Mouse (Mus musculus): ENCODE measurements at regions not wholly inside any gene's neighbourhood (a gene's known extent, or its start where the extent isn't known, plus 50 kb on each side); places are given as distances from the start of the nearest gene placed in this dataset.

DNA sequence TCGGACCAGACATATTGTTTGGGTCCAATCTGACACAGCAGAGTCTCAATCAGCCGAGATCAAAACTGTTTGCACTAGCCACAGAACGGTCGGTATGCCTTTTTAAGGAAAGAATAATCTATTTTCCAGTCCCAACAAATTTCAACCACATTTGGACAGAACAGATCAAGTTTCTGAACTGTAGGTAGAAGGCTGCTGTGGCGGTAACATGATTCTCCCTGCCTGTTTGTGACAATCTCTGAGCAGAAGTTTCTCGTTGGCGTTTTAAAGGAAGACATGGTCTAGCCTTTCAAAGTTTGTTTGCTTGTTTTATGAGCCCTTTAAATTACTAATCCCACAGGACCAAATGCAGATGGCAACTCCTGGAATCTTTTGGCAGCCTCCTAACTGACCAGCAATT is 339.6 kb downstream of the Slc4a3 start:
- intact Hi-C loops (cut with DNase I): no loop called here
- DNase-seq: no peak

DNA sequence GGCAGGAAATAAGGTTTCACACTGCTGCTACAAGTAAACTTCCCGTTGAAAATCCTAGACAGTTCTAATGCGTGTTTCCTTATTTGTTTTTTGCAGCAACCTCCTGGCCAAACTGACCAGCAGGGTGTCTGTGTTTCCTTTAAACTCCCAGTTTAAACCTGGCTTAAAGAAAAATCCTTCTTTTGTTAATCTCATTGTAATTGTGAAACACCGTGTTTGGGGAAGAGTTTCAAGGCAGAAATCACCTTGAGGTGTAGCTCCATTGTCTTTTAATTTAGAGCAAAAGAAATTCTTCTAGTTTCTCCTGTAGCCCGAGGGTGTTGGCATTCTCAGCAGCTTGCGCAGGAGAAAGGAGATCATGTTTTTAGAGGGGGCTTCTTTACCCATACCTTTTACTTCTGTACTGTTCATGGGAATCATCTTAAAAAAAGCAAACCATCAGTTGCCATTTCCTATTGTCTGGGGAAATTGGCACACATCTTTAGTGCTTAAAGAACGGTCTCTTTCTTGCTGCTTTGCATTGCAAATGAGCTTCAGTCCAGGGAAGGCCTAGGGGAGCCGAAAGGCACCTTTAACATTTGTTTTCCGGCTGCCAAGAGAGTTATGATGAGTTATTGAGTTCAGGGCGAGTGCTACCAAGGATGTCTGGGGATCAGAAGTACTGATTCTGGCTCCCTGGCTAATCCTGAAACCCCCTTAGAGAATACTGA is 342.6 kb downstream of the Slc4a3 start:
- no peak for DNase-seq
- intact Hi-C loops (cut with DNase I): no loop called here

GRCm38 (mm10) chr1:75889847-75890591 is 344.0 kb downstream of the Slc4a3 start:
- DNase-seq: no peak
- intact Hi-C loops (cut with DNase I): no loop called here

GRCm38 (mm10) chr1:75890636-75891276 is 344.7 kb downstream of the Slc4a3 start:
- DNase-seq: no peak
- intact Hi-C loops (cut with DNase I): no loop called here

- intact Hi-C loops (cut with DNase I): no loop called here
- DNase-seq: no peak
Observed at GRCm38 (mm10) chr1:75895550-75895949, 349.5 kb downstream of the Slc4a3 start.

- intact Hi-C loops (cut with DNase I): no loop called here
- DNase-seq: no peak
Observed at GRCm38 (mm10) chr1:75901146-75901545, 355.1 kb downstream of the Slc4a3 start.

GRCm38 (mm10) chr1:75905699-75906470 is 359.8 kb downstream of the Slc4a3 start:
- no peak for DNase-seq
- intact Hi-C loops (cut with DNase I): no loop called here

GRCm38 (mm10) chr1:75915311-75915710 is 369.2 kb downstream of the Slc4a3 start:
- intact Hi-C loops (cut with DNase I): no loop called here
- DNase-seq: no peak

DNA sequence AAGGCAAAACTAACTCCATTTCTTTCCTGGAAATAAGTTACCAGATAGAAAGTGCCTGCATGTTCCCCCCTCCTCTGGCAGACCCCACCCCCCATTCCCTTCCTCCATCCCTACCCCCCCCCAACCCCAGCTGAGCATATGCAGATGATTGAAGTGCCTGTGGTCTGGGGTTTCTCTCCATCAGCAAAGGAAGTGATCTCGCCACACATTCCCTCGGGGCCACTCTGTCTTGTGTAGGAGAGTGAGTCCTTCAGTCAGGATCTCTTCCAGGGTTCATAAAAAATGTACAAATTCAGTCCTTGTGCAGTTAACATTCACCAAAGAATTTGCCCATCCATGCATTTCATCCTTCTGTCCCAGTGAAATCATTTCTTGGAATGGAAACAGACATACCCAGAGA is 370.1 kb downstream of the Slc4a3 start:
- intact Hi-C loops (cut with DNase I): no loop called here
- no peak for DNase-seq

- DNase-seq: no peak
- intact Hi-C loops (cut with DNase I): no loop called here
Observed at GRCm38 (mm10) chr1:75919134-75919533, 373.1 kb downstream of the Slc4a3 start.

- intact Hi-C loops (cut with DNase I): loop anchor here (2.0 to 10.0 kb wide), 4 partner anchors 72 to 1592 kb away; no protein-coding TSS in a partner anchor
- no peak for DNase-seq
Observed at GRCm38 (mm10) chr1:75925046-75925445, 379.0 kb downstream of the Slc4a3 start.

- intact Hi-C loops (cut with DNase I): loop anchor here (2.0 to 10.0 kb wide), 4 partner anchors 71 to 1591 kb away; no protein-coding TSS in a partner anchor
- DNase-seq: peak; percentile 87 to 93
Observed at GRCm38 (mm10) chr1:75925802-75926201, 379.7 kb downstream of the Slc4a3 start.

DNA sequence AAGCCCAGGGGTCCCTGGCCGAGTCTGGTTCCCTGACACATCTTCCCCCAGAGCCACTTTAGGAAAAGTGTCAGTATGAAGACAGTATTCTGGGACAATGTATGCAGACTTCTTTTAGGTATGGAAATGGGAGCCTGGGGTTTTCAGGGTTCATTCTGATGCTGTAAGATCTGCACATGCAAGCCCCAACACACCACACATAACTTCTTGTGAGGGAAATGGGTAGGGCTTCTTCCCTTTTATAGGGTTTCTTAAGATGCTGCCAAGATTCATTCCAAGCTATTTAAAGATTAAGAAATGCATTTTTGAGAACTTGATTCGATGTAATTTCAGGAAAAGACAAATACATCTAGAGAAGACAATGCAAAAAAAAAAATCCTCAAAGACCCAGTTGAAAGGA is 385.8 kb downstream of the Slc4a3 start:
- intact Hi-C loops (cut with DNase I): loop anchor here (2.0 to 10.0 kb wide), 3 partner anchors 107 to 1013 kb away; no protein-coding TSS in a partner anchor
- no peak for DNase-seq

DNA sequence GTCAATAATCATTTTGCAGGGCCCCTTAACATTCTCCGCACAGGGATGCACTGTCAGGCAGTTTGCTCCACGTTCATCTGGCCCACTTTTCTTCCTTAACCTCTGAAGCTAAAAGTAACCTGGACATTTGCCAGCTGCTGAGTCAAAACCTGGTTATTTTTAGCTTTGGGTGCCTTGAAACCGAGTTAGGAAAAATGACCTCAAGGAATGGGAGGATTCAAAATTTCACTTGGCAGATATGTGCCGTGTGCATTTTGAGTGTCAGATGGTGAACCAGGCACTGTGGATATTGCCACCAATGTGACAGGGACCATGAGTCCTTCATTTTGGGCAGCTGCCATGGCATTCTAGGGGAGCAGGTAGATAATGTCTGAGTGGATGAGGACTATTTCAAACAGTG is 387.8 kb downstream of the Slc4a3 start:
- intact Hi-C loops (cut with DNase I): loop anchor here (2.0 to 10.0 kb wide), 3 partner anchors 105 to 1011 kb away; no protein-coding TSS in a partner anchor
- peak in 1 of 2 experiments; percentile 17 for DNase-seq

- intact Hi-C loops (cut with DNase I): loop anchor here (5.0 to 10.0 kb wide), 3 partner anchors 58 to 1010 kb away; no protein-coding TSS in a partner anchor
- no peak for DNase-seq
Observed at GRCm38 (mm10) chr1:75934761-75935160, 388.7 kb downstream of the Slc4a3 start.

DNA sequence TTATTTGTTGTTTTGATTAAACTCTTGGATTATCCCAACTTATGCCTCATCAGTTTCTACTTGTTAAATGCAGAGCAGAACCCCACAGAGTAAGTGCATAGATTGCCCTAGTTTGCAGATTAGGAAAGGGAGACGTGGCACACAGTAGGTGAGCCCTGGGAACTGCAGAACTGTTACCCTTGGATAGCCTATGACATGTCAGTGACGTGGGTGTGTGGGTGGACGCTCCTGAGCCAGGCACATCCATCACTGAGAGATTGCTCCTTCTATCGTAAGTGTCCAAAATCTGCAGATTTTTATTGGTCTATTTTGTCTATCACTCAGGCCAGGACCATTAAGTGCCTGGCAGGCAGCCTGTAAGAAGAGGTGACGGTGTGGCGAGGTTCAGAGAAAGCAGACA is 389.8 kb downstream of the Slc4a3 start:
- intact Hi-C loops (cut with DNase I): loop anchor here (2.0 to 10.0 kb wide), 4 partner anchors 56 to 1009 kb away; no protein-coding TSS in a partner anchor
- no peak for DNase-seq

- intact Hi-C loops (cut with DNase I): loop anchor here (2.0 to 10.0 kb wide), 4 partner anchors 56 to 1008 kb away; no protein-coding TSS in a partner anchor
- peak in 1 of 2 experiments; percentile 16 for DNase-seq
Observed at GRCm38 (mm10) chr1:75936596-75936995, 390.5 kb downstream of the Slc4a3 start.

DNA sequence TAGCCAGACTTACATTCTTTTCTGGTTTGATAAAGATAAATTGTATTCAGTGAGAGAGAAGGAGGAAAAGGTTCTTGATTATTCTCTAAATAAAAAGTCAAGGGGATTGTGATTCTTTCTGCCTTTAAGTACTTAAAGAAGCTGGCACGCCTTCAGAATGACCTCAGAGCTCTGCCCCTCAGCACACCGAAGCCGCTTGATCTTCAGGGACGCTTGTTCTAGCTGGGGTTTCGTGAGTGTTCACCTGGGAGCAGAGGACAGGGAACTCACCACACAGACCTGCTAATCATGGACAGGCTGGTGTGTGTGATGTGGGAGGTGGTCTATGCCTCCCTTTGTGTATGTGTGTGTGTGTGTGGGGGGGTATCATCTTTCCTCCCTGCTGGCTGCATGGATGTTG is 391.3 kb downstream of the Slc4a3 start:
- intact Hi-C loops (cut with DNase I): loop anchor here (2.0 to 10.0 kb wide), 4 partner anchors 55 to 1007 kb away; no protein-coding TSS in a partner anchor
- DNase-seq: no peak

DNA sequence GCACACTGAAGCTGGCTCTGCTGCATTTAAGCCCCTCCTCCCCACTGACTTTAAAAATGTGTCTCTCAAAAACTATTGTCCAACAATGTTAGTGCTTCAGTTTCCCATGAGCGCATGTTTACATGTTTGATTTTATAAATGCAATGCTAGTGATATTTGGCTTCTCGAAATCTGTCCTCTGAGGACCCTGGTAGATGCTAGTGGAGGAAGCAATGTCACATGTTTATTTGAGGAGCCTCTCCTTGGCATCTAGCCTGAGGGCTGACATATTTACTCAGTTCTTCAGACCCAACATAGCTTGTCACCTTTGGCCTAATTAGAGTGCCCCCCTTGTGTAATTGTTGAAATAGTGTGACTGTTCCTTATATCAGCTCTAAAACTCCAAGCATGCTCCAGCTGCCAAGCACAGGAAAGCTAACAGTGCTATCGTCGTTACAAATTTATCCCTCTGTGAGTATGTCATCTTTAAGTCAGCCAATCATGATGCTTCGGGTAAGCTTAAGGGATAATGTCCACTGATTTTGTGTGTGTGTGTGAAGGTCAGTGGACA is 400.3 kb downstream of the Slc4a3 start:
- intact Hi-C loops (cut with DNase I): no loop called here
- no peak for DNase-seq
